Mouse (Mus musculus): ENCODE data around the gene Gm28038. TPM values are rescaled to one million over a fixed set of nuclear protein-coding genes. Genes with fewer than 3 reads are reported as not detected.

Gm28038 gene
- polyA plus RNA-seq, 1 experiment: not detected

- whole genome bisulfite sequencing: 35% methylated on average over 4 of the region's 4 CpGs
- Histone ChIP-seq H3K4me1 (ENCODE audit: control insufficient read depth, insufficient read depth, low read length) (peaks cover 19% of the 10 kb centered on the region), H3K4me3 (replicated peaks; ENCODE audit: extremely low read depth, low read depth, low read length) (no peak overlapping the region)
- DNase-seq: peak; percentile 35
- TF ChIP-seq POLR2A (IDR thresholded peaks at IDR 0.05; ENCODE audit: borderline replicate concordance, extremely low read depth, low read depth, low read length) (no peak), CTCF (IDR thresholded peaks at IDR 0.05; ENCODE audit: insufficient read depth, low read length) (no peak)
Observed at GRCm38 (mm10) chr2:30262840-30263441, 17.9 kb upstream of the Gm28038 start.

GRCm38 (mm10) chr2:30263811-30264210 lies 17.0 kb upstream of the Gm28038 start:
- H3K4me1 ChIP-seq (ENCODE audit: control insufficient read depth, insufficient read depth, low read length): peaks cover 14% of the 10 kb centered on the region
- DNase-seq: peak; percentile 3
- 83% methylated on average over 6 of the region's 6 CpGs for WGBS
- TF ChIP-seq POLR2A (IDR thresholded peaks at IDR 0.05; ENCODE audit: borderline replicate concordance, extremely low read depth, low read depth, low read length) (no peak), CTCF (IDR thresholded peaks at IDR 0.05; ENCODE audit: insufficient read depth, low read length) (no peak)
- H3K4me3 ChIP-seq (replicated peaks; ENCODE audit: extremely low read depth, low read depth, low read length): no peak overlapping the region

- WGBS: 47% methylated on average over 7 of the region's 7 CpGs
- Histone ChIP-seq H3K4me3 (replicated peaks; ENCODE audit: extremely low read depth, low read depth, low read length) (no peak overlapping the region), H3K4me1 (ENCODE audit: control insufficient read depth, insufficient read depth, low read length) (peaks cover 12% of the 10 kb centered on the region)
- DNase-seq: no peak
- TF ChIP-seq CTCF (IDR thresholded peaks at IDR 0.05; ENCODE audit: insufficient read depth, low read length): no peak
- no peak for TF ChIP-seq POLR2A (IDR thresholded peaks at IDR 0.05; ENCODE audit: borderline replicate concordance, extremely low read depth, low read depth, low read length)
Observed at GRCm38 (mm10) chr2:30264671-30265519, 15.9 kb upstream of the Gm28038 start.

GRCm38 (mm10) chr2:30265767-30266253 lies 15.0 kb upstream of the Gm28038 start, which contains the start of gene Phyhd1:
TSS of gene Phyhd1 (plus strand) at chr2:30266203.
- DNase-seq: no peak
- Histone ChIP-seq H3K4me3 (replicated peaks; ENCODE audit: extremely low read depth, low read depth, low read length) (no peak within 1 kb of the TSS), H3K4me1 (ENCODE audit: control insufficient read depth, insufficient read depth, low read length) (peaks cover 9% of the 10 kb centered on the region)
- WGBS: 29% methylated on average over 5 of the region's 5 CpGs
- peak; percentile 26; the same call in 1 of the 2 replicates for TF ChIP-seq POLR2A (IDR thresholded peaks at IDR 0.05; ENCODE audit: borderline replicate concordance, extremely low read depth, low read depth, low read length)
- TF ChIP-seq CTCF (IDR thresholded peaks at IDR 0.05; ENCODE audit: insufficient read depth, low read length): no peak

- H3K4me1 ChIP-seq (ENCODE audit: control insufficient read depth, insufficient read depth, low read length): peaks cover 9% of the 10 kb centered on the region
- DNase-seq: peak; percentile 34
- peak; percentile 37; the same call in 1 of the 2 replicates for TF ChIP-seq POLR2A (IDR thresholded peaks at IDR 0.05; ENCODE audit: borderline replicate concordance, extremely low read depth, low read depth, low read length)
- TF ChIP-seq CTCF (IDR thresholded peaks at IDR 0.05; ENCODE audit: insufficient read depth, low read length): no peak
- 10% methylated on average over 4 of the region's 4 CpGs for WGBS
- no peak overlapping the region for H3K4me3 ChIP-seq (replicated peaks; ENCODE audit: extremely low read depth, low read depth, low read length)
Observed at GRCm38 (mm10) chr2:30266392-30266941, 14.4 kb upstream of the Gm28038 start.

GRCm38 (mm10) chr2:30267466-30267865 lies 13.4 kb upstream of the Gm28038 start:
- Histone ChIP-seq H3K4me1 (ENCODE audit: control insufficient read depth, insufficient read depth, low read length) (peaks cover 9% of the 10 kb centered on the region), H3K4me3 (replicated peaks; ENCODE audit: extremely low read depth, low read depth, low read length) (no peak overlapping the region)

GRCm38 (mm10) chr2:30268371-30268770 lies 12.5 kb upstream of the Gm28038 start:
- no peak overlapping the region for H3K4me3 ChIP-seq (replicated peaks; ENCODE audit: extremely low read depth, low read depth, low read length)
- H3K4me1 ChIP-seq (ENCODE audit: control insufficient read depth, insufficient read depth, low read length): peaks cover 6% of the 10 kb centered on the region; the same call in 1 of the 2 replicates
- TF ChIP-seq CTCF (IDR thresholded peaks at IDR 0.05; ENCODE audit: insufficient read depth, low read length): no peak
- no peak for TF ChIP-seq POLR2A (IDR thresholded peaks at IDR 0.05; ENCODE audit: borderline replicate concordance, extremely low read depth, low read depth, low read length)
- no peak for DNase-seq
- WGBS: 44% methylated on average over 4 of the region's 4 CpGs

More at GRCm38 (mm10) chr2:30267466-30267865, 13.4 kb upstream of the Gm28038 start:
- DNase-seq: no peak
- TF ChIP-seq POLR2A (IDR thresholded peaks at IDR 0.05; ENCODE audit: borderline replicate concordance, extremely low read depth, low read depth, low read length): no peak
- no peak for TF ChIP-seq CTCF (IDR thresholded peaks at IDR 0.05; ENCODE audit: insufficient read depth, low read length)
- 96% methylated on average over 2 of the region's 2 CpGs for WGBS

- no peak for DNase-seq
- WGBS: 80% methylated on average over 17 of the region's 17 CpGs
- no peak for TF ChIP-seq POLR2A (IDR thresholded peaks at IDR 0.05; ENCODE audit: borderline replicate concordance, extremely low read depth, low read depth, low read length)
- no peak for TF ChIP-seq CTCF (IDR thresholded peaks at IDR 0.05; ENCODE audit: insufficient read depth, low read length)
- peaks cover 6% of the 10 kb centered on the region; the same call in 1 of the 2 replicates for H3K4me1 ChIP-seq (ENCODE audit: control insufficient read depth, insufficient read depth, low read length)
- H3K4me3 ChIP-seq (replicated peaks; ENCODE audit: extremely low read depth, low read depth, low read length): no peak overlapping the region
Observed at GRCm38 (mm10) chr2:30269241-30269990, 11.4 kb upstream of the Gm28038 start.

GRCm38 (mm10) chr2:30270134-30270533 lies 10.7 kb upstream of the Gm28038 start:
- peak; percentile 59 for DNase-seq
- no peak overlapping the region for H3K4me3 ChIP-seq (replicated peaks; ENCODE audit: extremely low read depth, low read depth, low read length)
- H3K4me1 ChIP-seq (ENCODE audit: control insufficient read depth, insufficient read depth, low read length): peaks cover 6% of the 10 kb centered on the region; the same call in 1 of the 2 replicates
- TF ChIP-seq POLR2A (IDR thresholded peaks at IDR 0.05; ENCODE audit: borderline replicate concordance, extremely low read depth, low read depth, low read length): no peak
- TF ChIP-seq CTCF (IDR thresholded peaks at IDR 0.05; ENCODE audit: insufficient read depth, low read length): peak; percentile 31; the same call in 1 of the 2 replicates
- 3% methylated on average over 1 of the region's 1 CpGs for WGBS
